Mouse (Mus musculus): ENCODE results near the gene Syt14. TPM values are rescaled to one million over a fixed set of nuclear protein-coding genes. Genes with fewer than 3 reads are reported as not detected.

Syt14 gene
- polyA plus RNA-seq, 1 experiment, result not detected

DNA sequence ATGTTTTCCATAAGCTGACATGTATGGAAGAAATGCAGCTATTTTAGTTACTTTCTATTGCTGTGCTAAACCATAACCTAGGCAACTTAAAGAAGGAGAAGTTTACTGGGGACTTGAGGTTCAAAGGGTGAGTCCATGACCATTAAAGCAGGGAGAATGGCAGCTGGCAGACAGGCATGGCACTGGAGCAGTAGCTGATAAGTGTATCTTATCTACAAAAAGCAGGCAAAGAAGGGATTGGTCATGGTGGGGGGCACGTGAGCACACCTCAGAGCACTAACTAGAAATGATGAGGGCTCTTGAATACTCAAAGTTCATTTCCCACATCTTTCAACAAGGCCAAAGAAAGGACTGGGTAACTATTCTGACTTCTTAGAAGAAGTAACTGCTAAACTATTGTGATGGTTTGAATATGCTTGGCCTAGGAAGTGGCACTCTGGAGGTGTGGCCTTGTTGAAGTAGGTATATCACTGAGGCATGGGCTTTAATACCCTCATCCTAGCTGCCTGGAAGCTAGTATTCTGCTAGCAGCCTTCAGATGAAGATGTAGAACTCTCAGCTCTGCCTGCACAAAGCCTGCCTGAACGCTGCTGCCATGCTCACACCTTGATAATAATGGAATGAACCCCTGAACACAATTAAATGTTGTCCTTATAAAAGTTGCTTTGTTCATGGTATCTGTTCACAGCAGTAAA is 41.2 kb downstream of the Syt14 start:
- Histone ChIP-seq H3K27me3 (replicated peaks) (no peaks in the 10 kb centered on the region), H3K4me1 (no peaks in the 10 kb centered on the region), H3K9me3 (no peaks in the 10 kb centered on the region), H3K4me3 (replicated peaks) (no peak overlapping the region), H3K36me3 (replicated peaks; ENCODE audit: low read length) (no peaks in the 10 kb centered on the region)
- TF ChIP-seq FLI1 (IDR thresholded peaks at IDR 0.05; ENCODE audit: low read length) (no peak), GATA1 (IDR thresholded peaks at IDR 0.05; ENCODE audit: borderline replicate concordance, low read length) (no peak)

DNA sequence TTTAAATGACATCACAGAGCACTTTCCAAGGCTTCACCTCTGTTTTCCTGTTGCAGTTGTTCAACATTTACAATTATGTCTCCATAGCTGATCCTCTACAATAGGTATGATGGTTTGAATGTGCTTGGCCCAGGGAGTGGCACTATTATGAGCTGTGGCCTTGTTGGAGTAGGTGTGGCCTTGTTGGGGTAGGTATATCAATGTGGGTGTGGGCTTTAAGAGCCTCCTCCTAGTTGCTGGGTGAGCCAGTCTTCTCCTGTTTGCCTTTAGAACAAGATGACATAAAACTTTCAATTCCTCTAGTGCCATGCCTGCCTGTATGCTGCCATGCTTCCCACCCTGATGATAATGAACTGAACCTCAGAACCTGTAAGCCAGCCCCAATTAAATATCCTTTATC is 42.1 kb downstream of the Syt14 start:
- H3K9me3 ChIP-seq, result no peaks in the 10 kb centered on the region
- no peaks in the 10 kb centered on the region for H3K27me3 ChIP-seq (replicated peaks)
- TF ChIP-seq FLI1 (IDR thresholded peaks at IDR 0.05; ENCODE audit: low read length) (no peak), GATA1 (IDR thresholded peaks at IDR 0.05; ENCODE audit: borderline replicate concordance, low read length) (no peak)
- no peaks in the 10 kb centered on the region for H3K36me3 ChIP-seq (replicated peaks; ENCODE audit: low read length)
- no peaks in the 10 kb centered on the region for H3K4me1 ChIP-seq
- H3K4me3 ChIP-seq (replicated peaks), result no peak overlapping the region

DNA sequence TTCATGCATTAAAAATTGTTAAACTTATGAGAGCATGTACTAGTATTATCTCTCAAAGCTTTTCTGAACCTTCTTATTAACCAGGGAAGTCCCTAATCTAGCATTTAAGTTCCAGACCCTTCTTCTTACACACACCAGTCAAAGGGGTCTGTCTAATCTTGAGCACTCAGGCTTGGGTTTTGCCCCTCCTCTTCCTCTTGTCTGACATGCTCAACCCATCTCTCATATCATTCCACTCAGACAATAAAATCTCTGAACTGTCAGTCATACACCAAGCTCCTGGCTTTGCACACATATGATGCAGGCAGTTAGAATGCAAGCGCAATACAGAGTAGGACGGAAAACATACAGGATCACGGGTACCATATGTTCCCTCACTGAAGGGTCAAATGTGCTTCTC is 48.4 kb downstream of the Syt14 start:
- Histone ChIP-seq H3K4me3 (replicated peaks) (no peak overlapping the region), H3K9me3 (no peaks in the 10 kb centered on the region), H3K4me1 (no peaks in the 10 kb centered on the region), H3K36me3 (replicated peaks; ENCODE audit: low read length) (no peaks in the 10 kb centered on the region), H3K27me3 (replicated peaks) (no peaks in the 10 kb centered on the region)
- TF ChIP-seq GATA1 (IDR thresholded peaks at IDR 0.05; ENCODE audit: borderline replicate concordance, low read length), result no peak

DNA sequence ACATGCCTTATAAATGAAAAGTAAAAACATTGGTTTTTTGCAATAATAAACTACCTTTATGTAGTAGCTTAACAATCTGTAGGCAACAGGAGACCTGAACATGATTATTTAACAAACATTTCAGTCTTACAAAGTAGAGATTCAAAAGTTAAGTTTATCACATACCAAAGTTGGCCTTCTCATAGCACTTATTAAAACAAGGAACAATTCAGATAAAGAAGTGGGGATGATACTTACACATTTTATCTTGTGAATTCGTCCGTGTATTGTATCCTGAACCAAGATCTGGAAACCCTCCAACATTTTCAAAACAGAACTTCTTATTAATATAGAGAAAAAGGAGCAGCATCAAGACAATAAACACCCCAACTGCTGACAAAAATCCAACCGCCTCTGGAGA is 49.1 kb downstream of the Syt14 start:
- Histone ChIP-seq H3K27me3 (replicated peaks) (no peaks in the 10 kb centered on the region), H3K36me3 (replicated peaks; ENCODE audit: low read length) (no peaks in the 10 kb centered on the region), H3K9me3 (no peaks in the 10 kb centered on the region), H3K4me3 (replicated peaks) (no peak overlapping the region), H3K4me1 (no peaks in the 10 kb centered on the region)
- TF ChIP-seq GATA1 (IDR thresholded peaks at IDR 0.05; ENCODE audit: borderline replicate concordance, low read length) (no peak), FLI1 (IDR thresholded peaks at IDR 0.05; ENCODE audit: low read length) (no peak)

DNA sequence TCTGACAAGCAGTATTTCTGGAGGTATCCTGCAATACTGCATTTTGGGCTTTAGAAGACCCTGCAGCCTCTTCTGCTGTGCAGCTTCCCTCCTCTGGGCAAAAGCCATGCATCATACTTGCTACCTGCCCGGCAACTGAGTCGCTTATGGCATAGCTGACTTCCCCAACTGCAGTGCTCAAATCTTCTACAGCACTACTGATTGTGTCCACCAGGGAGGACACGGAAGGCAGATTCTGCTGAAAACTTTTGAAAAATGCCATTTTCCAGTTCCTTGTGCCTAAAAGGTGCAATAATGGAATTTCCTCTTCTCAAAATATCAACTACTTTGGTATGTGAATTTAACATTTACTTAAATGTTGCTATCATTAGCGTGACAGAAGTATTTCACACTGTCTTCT is 51.2 kb downstream of the Syt14 start:
- no peaks in the 10 kb centered on the region for H3K36me3 ChIP-seq (replicated peaks; ENCODE audit: low read length)
- TF ChIP-seq FLI1 (IDR thresholded peaks at IDR 0.05; ENCODE audit: low read length), result no peak
- TF ChIP-seq GATA1 (IDR thresholded peaks at IDR 0.05; ENCODE audit: borderline replicate concordance, low read length), result no peak
- H3K4me3 ChIP-seq (replicated peaks), result no peak overlapping the region
- no peaks in the 10 kb centered on the region for H3K9me3 ChIP-seq
- H3K27me3 ChIP-seq (replicated peaks), result no peaks in the 10 kb centered on the region
- H3K4me1 ChIP-seq, result no peaks in the 10 kb centered on the region

DNA sequence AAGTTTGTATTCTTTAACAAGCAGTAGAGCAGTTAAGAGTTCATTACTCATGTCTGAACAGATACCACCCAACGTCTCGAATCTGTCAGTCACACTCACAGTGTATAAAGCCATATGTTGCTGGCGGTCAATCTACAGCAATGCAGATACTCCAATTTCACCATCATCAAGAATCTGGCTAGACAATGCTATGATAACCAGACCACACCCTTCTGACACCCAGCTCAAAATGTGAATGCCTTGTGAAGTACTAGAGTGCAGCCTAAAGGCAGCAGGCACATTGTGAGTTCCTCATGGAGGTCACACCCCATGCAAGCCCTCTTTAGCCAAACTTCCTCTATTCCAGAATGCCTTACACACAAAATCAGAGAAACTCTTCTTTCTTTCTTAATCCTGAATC is 53.9 kb downstream of the Syt14 start:
- Histone ChIP-seq H3K36me3 (replicated peaks; ENCODE audit: low read length) (no peaks in the 10 kb centered on the region), H3K27me3 (replicated peaks) (no peaks in the 10 kb centered on the region), H3K9me3 (no peaks in the 10 kb centered on the region), H3K4me1 (no peaks in the 10 kb centered on the region), H3K4me3 (replicated peaks) (no peak overlapping the region)
- TF ChIP-seq GATA1 (IDR thresholded peaks at IDR 0.05; ENCODE audit: borderline replicate concordance, low read length) (no peak), FLI1 (IDR thresholded peaks at IDR 0.05; ENCODE audit: low read length) (no peak)

DNA sequence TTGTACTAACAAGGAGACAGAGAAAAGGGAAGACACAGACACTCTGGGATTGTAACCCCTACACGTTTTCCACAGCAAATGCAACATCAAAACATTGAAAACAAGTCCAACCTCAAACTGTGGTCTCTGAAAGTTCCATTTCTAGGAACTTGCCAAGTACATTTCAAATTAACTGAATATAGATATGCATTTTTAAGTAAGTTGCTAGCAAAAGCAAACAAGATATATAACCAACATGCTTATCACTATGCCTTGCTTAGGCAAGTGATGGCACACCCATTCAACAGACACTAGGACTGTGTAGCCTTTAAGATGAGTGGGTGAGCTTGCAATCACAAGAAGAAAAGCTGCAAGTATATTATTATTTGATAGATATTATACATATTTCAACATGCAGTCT is 54.5 kb downstream of the Syt14 start:
- no peaks in the 10 kb centered on the region for H3K27me3 ChIP-seq (replicated peaks)
- no peaks in the 10 kb centered on the region for H3K9me3 ChIP-seq
- no peaks in the 10 kb centered on the region for H3K36me3 ChIP-seq (replicated peaks; ENCODE audit: low read length)
- no peak overlapping the region for H3K4me3 ChIP-seq (replicated peaks)
- no peaks in the 10 kb centered on the region for H3K4me1 ChIP-seq
- TF ChIP-seq FLI1 (IDR thresholded peaks at IDR 0.05; ENCODE audit: low read length), result no peak
- no peak for TF ChIP-seq GATA1 (IDR thresholded peaks at IDR 0.05; ENCODE audit: borderline replicate concordance, low read length)

DNA sequence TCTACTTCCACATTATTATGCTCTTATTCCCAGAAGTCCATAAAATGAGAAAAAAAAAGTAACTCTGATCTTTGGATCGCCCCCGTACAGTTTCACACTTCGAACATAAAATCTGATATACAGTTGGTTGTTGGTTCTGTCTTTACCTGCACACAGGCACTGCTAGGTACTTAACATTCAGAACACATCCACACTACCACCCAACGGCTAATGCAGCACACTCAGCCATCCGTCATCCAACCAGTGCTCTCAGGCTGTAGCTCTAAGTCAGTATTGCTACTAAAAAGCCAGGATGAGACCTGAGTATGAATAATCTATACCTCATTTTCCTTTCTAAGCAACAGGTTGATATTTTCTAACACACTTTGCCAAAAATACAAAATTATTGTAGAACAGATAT is 73.3 kb downstream of the Syt14 start:
- no peaks in the 10 kb centered on the region for H3K36me3 ChIP-seq (replicated peaks; ENCODE audit: low read length)

DNA sequence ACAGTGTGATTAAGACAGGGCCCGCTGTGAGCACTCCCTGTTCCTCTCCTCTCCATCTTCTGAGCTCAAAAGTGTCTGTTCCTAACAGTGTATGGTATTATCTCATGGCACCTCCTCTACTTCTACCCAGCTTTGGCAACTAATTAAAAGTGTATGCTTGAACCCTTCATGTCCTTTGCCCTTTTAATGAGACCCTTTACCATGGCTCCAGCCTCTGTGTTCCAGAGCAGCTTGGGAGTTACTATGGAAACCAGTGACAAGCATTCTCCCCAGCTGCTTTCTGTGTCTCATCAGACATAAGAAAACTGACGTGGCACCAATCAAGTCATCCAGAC is 87.8 kb downstream of the Syt14 start:
- Histone ChIP-seq H3K36me3 (replicated peaks; ENCODE audit: low read length) (no peaks in the 10 kb centered on the region), H3K4me3 (replicated peaks) (no peak overlapping the region), H3K9me3 (no peaks in the 10 kb centered on the region), H3K27me3 (replicated peaks) (no peaks in the 10 kb centered on the region), H3K4me1 (no peaks in the 10 kb centered on the region)
- TF ChIP-seq GATA1 (IDR thresholded peaks at IDR 0.05; ENCODE audit: borderline replicate concordance, low read length), result no peak
- no peak for TF ChIP-seq FLI1 (IDR thresholded peaks at IDR 0.05; ENCODE audit: low read length)

More for the DNA sequence above, 73.3 kb downstream of the Syt14 start:
- H3K4me3 ChIP-seq (replicated peaks), result no peak overlapping the region
- no peaks in the 10 kb centered on the region for H3K27me3 ChIP-seq (replicated peaks)
- TF ChIP-seq FLI1 (IDR thresholded peaks at IDR 0.05; ENCODE audit: low read length), result no peak
- TF ChIP-seq GATA1 (IDR thresholded peaks at IDR 0.05; ENCODE audit: borderline replicate concordance, low read length), result no peak
- 0 out of 2 replicates have a peak, but pooled peaks cover 3% of the 10 kb centered on the region for H3K9me3 ChIP-seq
- no peaks in the 10 kb centered on the region for H3K4me1 ChIP-seq

DNA sequence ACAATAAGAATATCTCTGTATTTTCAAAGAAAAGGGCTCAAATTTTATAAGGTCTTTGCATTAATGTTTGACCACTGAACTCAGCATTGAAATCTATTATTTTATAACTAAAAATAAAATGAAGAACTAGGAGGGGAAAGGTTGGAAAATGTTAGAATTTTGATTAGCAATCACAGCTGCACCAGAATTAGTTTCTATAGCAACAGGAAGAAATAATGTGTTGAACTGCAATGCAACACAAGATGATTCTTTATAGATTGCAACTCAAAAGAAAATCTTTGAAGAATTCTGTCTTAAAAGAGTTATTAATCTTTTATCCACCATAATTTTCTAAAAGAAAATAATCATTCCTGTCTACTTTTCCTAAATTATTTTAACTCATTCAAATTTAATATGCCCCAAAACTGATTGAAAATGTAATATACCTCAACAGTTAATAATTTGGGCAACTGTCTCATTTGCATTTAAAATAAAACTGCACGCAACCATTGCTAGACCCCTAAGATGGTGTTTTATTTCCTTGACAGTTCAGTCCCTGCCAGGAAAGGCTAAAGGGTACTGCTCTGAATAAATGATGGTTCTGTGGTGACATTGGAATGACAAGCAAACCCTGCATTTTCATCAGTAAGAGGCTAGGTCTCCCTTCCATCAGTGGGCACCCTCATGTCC is 88.3 kb downstream of the Syt14 start:
- TF ChIP-seq FLI1 (IDR thresholded peaks at IDR 0.05; ENCODE audit: low read length), result no peak
- no peaks in the 10 kb centered on the region for H3K4me1 ChIP-seq

More for the DNA sequence above, 88.3 kb downstream of the Syt14 start:
- H3K9me3 ChIP-seq, result no peaks in the 10 kb centered on the region
- H3K36me3 ChIP-seq (replicated peaks; ENCODE audit: low read length), result no peaks in the 10 kb centered on the region
- H3K4me3 ChIP-seq (replicated peaks), result no peak overlapping the region
- H3K27me3 ChIP-seq (replicated peaks), result no peaks in the 10 kb centered on the region

All from megakaryocyte, embryonic 14.5 days (primary cell).